Mouse (Mus musculus): ENCODE measurements around the gene Ubash3a.

GRCm38 (mm10) chr17:31281830-31282686, 74.4 kb downstream of the Ubash3a start:
- TF ChIP-seq CTCF (IDR thresholded peaks at IDR 0.05) = peak; percentile 23; the same call in 1 of the 2 replicates
- TF ChIP-seq EP300 (IDR thresholded peaks at IDR 0.05) = no peak
